Mouse (Mus musculus): ENCODE measurements around the gene Bptf. TPM values are rescaled to one million over a fixed set of nuclear protein-coding genes. Genes with fewer than 3 reads are reported as not detected.

Gene Bptf
- total RNA-seq, 1 experiment, result 86.4 TPM

DNA sequence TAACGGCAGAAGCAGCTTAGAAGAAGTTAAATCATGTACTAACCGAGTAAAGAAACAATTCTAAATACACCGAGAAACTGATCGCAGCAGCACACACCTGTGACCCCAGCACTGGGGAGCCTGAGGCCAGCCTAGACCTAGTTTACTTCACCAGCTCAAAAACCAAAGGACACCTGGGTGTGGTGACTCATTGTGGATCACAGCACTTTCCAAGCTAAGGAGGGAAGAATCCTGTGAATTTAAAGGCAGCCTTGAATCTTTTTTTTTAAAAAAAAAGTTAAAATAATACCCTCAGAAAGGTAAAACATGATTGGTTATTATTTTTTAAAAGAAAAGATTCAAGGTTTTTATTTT, 24.2 kb downstream of the Bptf start:
- TF ChIP-seq ZNF384 (IDR thresholded peaks at IDR 0.05; ENCODE audit: low read depth, low read length), result no peak
- TF ChIP-seq ZC3H11A (IDR thresholded peaks at IDR 0.05; ENCODE audit: borderline replicate concordance, low read depth, low read length), result no peak
- TF ChIP-seq MAFK (IDR thresholded peaks at IDR 0.05; ENCODE audit: insufficient read depth, low read depth, low read length), result no peak
- no peak for TF ChIP-seq CHD2 (IDR thresholded peaks at IDR 0.05; ENCODE audit: low read depth, low read length)
- TF ChIP-seq HCFC1 (IDR thresholded peaks at IDR 0.05; ENCODE audit: borderline replicate concordance, insufficient read depth, low read length), result no peak
- no peak for DNase-seq (ENCODE audit: low read depth, low spot score)
- H3K27ac ChIP-seq (ENCODE audit: insufficient read depth, low read depth, low read length, poor library complexity, severe bottlenecking), result no peak overlapping the region
- H3K9ac ChIP-seq (ENCODE audit: insufficient read depth, low read depth, low read length, poor library complexity, severe bottlenecking), result no peak overlapping the region
- in situ Hi-C loops (cut with MboI; ENCODE audit: low sequenced_read_pairs in 2 of 2, unreplicated experiment in 2 of 2), result no loop called here
- peaks cover 0 to 18% of the 10 kb centered on the region in 2 experiments; a peak in 2 of 4 replicates for H3K4me1 ChIP-seq (ENCODE audit: control insufficient read depth in 2 of 2, insufficient read depth in 2 of 2, low read length in 2 of 2, poor library complexity in 1 of 2)
- no peaks in the 10 kb centered on the region for H3K9me3 ChIP-seq (ENCODE audit: control insufficient read depth, insufficient read depth, low read depth, low read length)
- 0 out of 4 replicates have a peak overlapping the region, but pooled peaks of 1 of the 2 experiments have one; percentile 4 for H3K4me3 ChIP-seq (ENCODE audit: insufficient read depth in 1 of 2, low read depth in 1 of 2, low read length in 2 of 2, poor library complexity in 1 of 2, severe bottlenecking in 1 of 2)
- peaks cover 10% of the 10 kb centered on the region; the same call in 1 of the 2 replicates for H3K36me3 ChIP-seq (ENCODE audit: control insufficient read depth, insufficient read depth, low read length, poor library complexity, severe bottlenecking)

DNA sequence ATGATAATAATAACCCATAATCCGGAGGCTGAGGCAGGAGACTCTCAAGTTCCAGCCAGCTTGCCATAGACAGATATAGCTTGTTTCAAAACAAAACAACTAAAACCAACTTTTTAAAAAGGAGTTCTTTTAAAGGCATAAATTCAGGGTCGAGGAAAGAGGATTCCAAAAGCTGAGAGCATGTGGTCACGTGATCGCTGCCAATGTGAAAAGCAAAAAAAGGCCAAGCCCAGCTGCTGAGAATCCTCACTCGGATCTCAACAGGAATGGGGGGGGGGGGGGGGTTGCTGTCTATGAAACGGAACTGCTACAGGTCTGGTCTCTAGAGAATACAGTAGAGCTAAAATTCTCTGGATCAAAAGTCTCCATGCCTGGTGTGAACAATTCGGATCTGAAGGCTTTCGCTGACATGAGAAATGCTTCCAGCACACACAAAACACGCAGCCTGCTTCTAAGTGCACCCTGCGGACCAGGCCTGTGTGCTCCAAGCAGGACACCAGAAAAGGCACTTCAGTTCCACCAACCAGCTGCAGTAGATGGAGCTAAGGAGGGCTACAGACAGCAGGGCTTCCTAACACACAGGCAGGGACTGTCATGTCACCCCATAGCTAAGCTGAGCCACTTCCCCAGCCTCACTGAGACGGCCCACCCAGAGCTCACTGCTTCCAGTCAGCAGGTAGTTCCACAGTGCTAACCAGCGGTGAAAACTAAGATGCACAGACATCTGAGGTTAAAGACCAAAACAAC, 24.8 kb downstream of the Bptf start:
- TF ChIP-seq ZNF384 (IDR thresholded peaks at IDR 0.05; ENCODE audit: low read depth, low read length), result no peak
- no peak for TF ChIP-seq ZC3H11A (IDR thresholded peaks at IDR 0.05; ENCODE audit: borderline replicate concordance, low read depth, low read length)
- TF ChIP-seq CHD2 (IDR thresholded peaks at IDR 0.05; ENCODE audit: low read depth, low read length), result no peak
- TF ChIP-seq HCFC1 (IDR thresholded peaks at IDR 0.05; ENCODE audit: borderline replicate concordance, insufficient read depth, low read length), result no peak
- no peak for TF ChIP-seq MAFK (IDR thresholded peaks at IDR 0.05; ENCODE audit: insufficient read depth, low read depth, low read length)
- H3K4me3 ChIP-seq (ENCODE audit: insufficient read depth in 1 of 2, low read depth in 1 of 2, low read length in 2 of 2, poor library complexity in 1 of 2, severe bottlenecking in 1 of 2), result peak overlapping the region in 1 of 2 experiments; percentile 4; a peak in 1 of 4 replicates
- in situ Hi-C loops (cut with MboI; ENCODE audit: low sequenced_read_pairs in 2 of 2, unreplicated experiment in 2 of 2), result no loop called here
- peaks cover 0 to 20% of the 10 kb centered on the region in 2 experiments; a peak in 2 of 4 replicates for H3K4me1 ChIP-seq (ENCODE audit: control insufficient read depth in 2 of 2, insufficient read depth in 2 of 2, low read length in 2 of 2, poor library complexity in 1 of 2)
- H3K9ac ChIP-seq (ENCODE audit: insufficient read depth, low read depth, low read length, poor library complexity, severe bottlenecking), result no peak overlapping the region
- peaks cover 10% of the 10 kb centered on the region; the same call in 1 of the 2 replicates for H3K36me3 ChIP-seq (ENCODE audit: control insufficient read depth, insufficient read depth, low read length, poor library complexity, severe bottlenecking)
- H3K9me3 ChIP-seq (ENCODE audit: control insufficient read depth, insufficient read depth, low read depth, low read length), result no peaks in the 10 kb centered on the region
- no peak for DNase-seq (ENCODE audit: low read depth, low spot score)
- peak overlapping the region; percentile 40; the same call in 1 of the 2 replicates for H3K27ac ChIP-seq (ENCODE audit: insufficient read depth, low read depth, low read length, poor library complexity, severe bottlenecking)

DNA sequence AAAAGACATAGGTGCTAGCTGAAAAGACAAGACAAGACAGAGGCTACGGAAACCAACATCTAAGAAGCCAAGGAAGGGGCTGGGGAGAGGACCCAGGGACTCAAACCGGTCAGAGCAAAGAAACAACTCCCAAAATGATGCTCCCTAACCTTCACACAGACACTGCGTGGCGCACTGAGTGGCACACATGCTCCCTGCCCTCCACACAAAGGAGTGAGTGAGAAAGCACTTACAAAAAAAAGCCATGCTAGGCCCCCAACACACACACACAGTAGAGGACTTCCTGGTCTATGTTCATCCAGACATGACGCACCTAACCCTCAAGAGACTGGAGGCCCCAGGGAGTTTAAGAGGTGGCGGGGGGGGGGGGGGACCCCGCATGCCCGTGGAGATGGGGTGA, 25.5 kb downstream of the Bptf start:
- no peak for TF ChIP-seq ZNF384 (IDR thresholded peaks at IDR 0.05; ENCODE audit: low read depth, low read length)
- Histone ChIP-seq H3K36me3 (ENCODE audit: control insufficient read depth, insufficient read depth, low read length, poor library complexity, severe bottlenecking) (peaks cover 10% of the 10 kb centered on the region; the same call in 1 of the 2 replicates), H3K27ac (ENCODE audit: insufficient read depth, low read depth, low read length, poor library complexity, severe bottlenecking) (no peak overlapping the region), H3K4me1 (ENCODE audit: control insufficient read depth in 2 of 2, insufficient read depth in 2 of 2, low read length in 2 of 2, poor library complexity in 1 of 2) (peaks cover 0 to 20% of the 10 kb centered on the region in 2 experiments; a peak in 2 of 4 replicates), H3K9ac (ENCODE audit: insufficient read depth, low read depth, low read length, poor library complexity, severe bottlenecking) (no peak overlapping the region), H3K9me3 (ENCODE audit: control insufficient read depth, insufficient read depth, low read depth, low read length) (no peaks in the 10 kb centered on the region), H3K4me3 (ENCODE audit: insufficient read depth in 1 of 2, low read depth in 1 of 2, low read length in 2 of 2, poor library complexity in 1 of 2, severe bottlenecking in 1 of 2) (no peak overlapping the region)
- in situ Hi-C loops (cut with MboI; ENCODE audit: low sequenced_read_pairs in 2 of 2, unreplicated experiment in 2 of 2), result no loop called here
- no peak for DNase-seq (ENCODE audit: low read depth, low spot score)

DNA sequence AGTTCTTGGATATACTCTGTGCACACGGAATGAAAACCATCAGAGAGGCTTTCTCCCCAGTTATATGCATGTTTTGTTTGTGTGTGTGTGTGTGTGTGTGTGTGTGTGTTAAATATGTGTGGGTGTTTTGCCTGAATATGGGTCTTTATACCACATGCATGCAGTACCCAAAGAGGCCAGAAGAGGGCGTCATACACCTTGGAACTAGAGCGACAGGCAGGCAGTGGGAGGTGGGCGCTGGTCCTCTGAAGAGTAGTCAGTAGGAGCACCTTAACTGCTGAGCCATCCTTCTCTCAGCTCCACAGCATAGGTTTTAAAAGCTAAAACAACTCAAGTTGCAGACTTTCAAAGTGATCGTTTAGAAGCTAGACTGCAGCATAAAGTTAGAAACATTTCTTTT, 26.7 kb downstream of the Bptf start:
- peak; percentile 88 for DNase-seq (ENCODE audit: low read depth, low spot score)
- H3K9ac ChIP-seq (ENCODE audit: insufficient read depth, low read depth, low read length, poor library complexity, severe bottlenecking), result no peak overlapping the region
- H3K4me1 ChIP-seq (ENCODE audit: control insufficient read depth in 2 of 2, insufficient read depth in 2 of 2, low read length in 2 of 2, poor library complexity in 1 of 2), result peaks cover 0 to 18% of the 10 kb centered on the region in 2 experiments; a peak in 2 of 4 replicates
- in situ Hi-C loops (cut with MboI; ENCODE audit: low sequenced_read_pairs in 2 of 2, unreplicated experiment in 2 of 2), result no loop called here
- no peak overlapping the region for H3K4me3 ChIP-seq (ENCODE audit: insufficient read depth in 1 of 2, low read depth in 1 of 2, low read length in 2 of 2, poor library complexity in 1 of 2, severe bottlenecking in 1 of 2)
- peaks cover 3% of the 10 kb centered on the region; the same call in 1 of the 2 replicates for H3K36me3 ChIP-seq (ENCODE audit: control insufficient read depth, insufficient read depth, low read length, poor library complexity, severe bottlenecking)
- H3K9me3 ChIP-seq (ENCODE audit: control insufficient read depth, insufficient read depth, low read depth, low read length), result no peaks in the 10 kb centered on the region
- H3K27ac ChIP-seq (ENCODE audit: insufficient read depth, low read depth, low read length, poor library complexity, severe bottlenecking), result no peak overlapping the region
- TF ChIP-seq CHD2 (IDR thresholded peaks at IDR 0.05; ENCODE audit: low read depth, low read length) (no peak), ZC3H11A (IDR thresholded peaks at IDR 0.05; ENCODE audit: borderline replicate concordance, low read depth, low read length) (peak; percentile 2; the same call in 1 of the 2 replicates)

All from ES-E14 (cell line).